Mouse (Mus musculus) heart, embryonic 11.5 days (tissue): ENCODE data around the gene Gm20431. TPM values are rescaled to one million over a fixed set of nuclear protein-coding genes. Genes with fewer than 3 reads are reported as not detected.

Experiments used
- ATAC-seq: fragments of 200-750 bp; cut with Nextera tagmentation; replicated peaks from 2 replicates; pipeline ENCODE4 v1.8.0; 2017; ENCODE audit warnings: moderate library complexity; ENCODE audit not compliant: insufficient number of reproducible peaks, low FRiP score, low TSS enrichment
- H3K27ac ChIP-seq: fragments of 300-500 bp; sonication (generic); 2 replicates; pipeline ENCODE4 v1.5.1; 2014; ENCODE audit warnings: mild to moderate bottlenecking, low read depth, low read length
- H3K27me3 ChIP-seq: fragments of 300-500 bp; sonication (generic); 2 replicates; pipeline ENCODE4 v1.6.1; 2014; ENCODE audit warnings: mild to moderate bottlenecking, low read length, mixed read lengths; ENCODE audit not compliant: control insufficient read depth, insufficient read depth
- H3K36me3 ChIP-seq: fragments of 300-500 bp; sonication (generic); 2 replicates; pipeline ENCODE4 v1.6.1; 2014; ENCODE audit warnings: mild to moderate bottlenecking, low read length, moderate library complexity, mixed read lengths; ENCODE audit not compliant: control insufficient read depth, insufficient read depth
- H3K4me1 ChIP-seq: fragments of 300-500 bp; sonication (generic); 2 replicates; pipeline ENCODE4 v1.6.1; 2014; ENCODE audit warnings: low read length; ENCODE audit not compliant: control insufficient read depth, insufficient read depth
- H3K4me2 ChIP-seq: fragments of 300-500 bp; sonication (generic); 2 replicates; pipeline ENCODE4 v1.6.1; 2014; ENCODE audit warnings: mild to moderate bottlenecking, moderate library complexity
- H3K4me3 ChIP-seq: fragments of 300-500 bp; sonication (generic); 2 replicates; pipeline ENCODE4 v1.5.1; 2014; ENCODE audit warnings: low read depth, low read length
- H3K9ac ChIP-seq: fragments of 300-500 bp; sonication (generic); 2 replicates; pipeline ENCODE4 v1.6.1; 2014; ENCODE audit warnings: mild to moderate bottlenecking, low read depth, low read length, moderate library complexity
- H3K9me3 ChIP-seq: fragments of 300-500 bp; sonication (generic); replicated peaks from 2 replicates; pipeline ENCODE4 v1.6.1; 2016; ENCODE audit warnings: low read length; ENCODE audit not compliant: control insufficient read depth
- WGBS: fragments of 180-500 bp; shearing (Covaris S2); extraction: QIAGEN DNeasy Blood & Tissue Kit; methylation state at CpG from one replicate; pipeline ENCODE4 v1.1.7; 2014; ENCODE audit not compliant: insufficient replicate concordance; 5-methylcytosine and 5-hydroxymethylcytosine counted together
- polyA plus RNA-seq: library from polyadenylated mRNA; unstranded; fragments of >200 nt; fragmentation: Nextera tagmentation; extraction: Ambion mirVana; gene quantifications from 2 replicates; pipeline ENCODE4 v1.2.1, GENCODE M21; 2014

The Gm20431 gene
- polyA plus RNA-seq, 1 experiment from 2014 or later: 5.2 TPM

DNA sequence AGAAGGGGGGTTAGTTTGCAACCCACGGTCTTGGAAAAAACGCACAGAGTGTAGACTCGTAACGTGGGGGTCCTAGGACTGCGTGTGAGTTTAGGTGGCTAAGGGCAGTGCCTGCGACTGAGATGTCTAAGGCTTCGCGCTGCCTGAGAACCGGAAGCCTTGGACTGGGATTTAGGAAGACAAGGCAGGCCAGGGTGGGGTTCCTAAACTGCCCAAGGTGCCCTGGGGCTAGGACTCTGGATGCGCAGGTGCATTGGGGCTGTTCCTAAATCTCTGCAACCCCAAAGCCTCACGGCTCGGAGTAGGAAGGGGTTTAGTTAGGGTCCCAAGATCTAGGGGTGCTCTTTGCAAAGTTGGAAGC lies 705 bp downstream of the Gm20431 start:
- Histone ChIP-seq H3K4me1 (peaks cover 29% of the 10 kb centered on the region), H3K27ac (0 out of 2 replicates have a peak overlapping the region, but pooled peaks have one; percentile 35), H3K4me3 (peak overlapping the region; percentile 88), H3K9ac (peak overlapping the region; percentile 90), H3K9me3 (no peaks in the 10 kb centered on the region), H3K27me3 (0 out of 2 replicates have a peak, but pooled peaks cover 5% of the 10 kb centered on the region), H3K4me2 (peak overlapping the region; percentile 97), H3K36me3 (no peaks in the 10 kb centered on the region)
- WGBS: 2% methylated on average over 12 of the region's 12 CpGs
- ATAC-seq: no peak

DNA sequence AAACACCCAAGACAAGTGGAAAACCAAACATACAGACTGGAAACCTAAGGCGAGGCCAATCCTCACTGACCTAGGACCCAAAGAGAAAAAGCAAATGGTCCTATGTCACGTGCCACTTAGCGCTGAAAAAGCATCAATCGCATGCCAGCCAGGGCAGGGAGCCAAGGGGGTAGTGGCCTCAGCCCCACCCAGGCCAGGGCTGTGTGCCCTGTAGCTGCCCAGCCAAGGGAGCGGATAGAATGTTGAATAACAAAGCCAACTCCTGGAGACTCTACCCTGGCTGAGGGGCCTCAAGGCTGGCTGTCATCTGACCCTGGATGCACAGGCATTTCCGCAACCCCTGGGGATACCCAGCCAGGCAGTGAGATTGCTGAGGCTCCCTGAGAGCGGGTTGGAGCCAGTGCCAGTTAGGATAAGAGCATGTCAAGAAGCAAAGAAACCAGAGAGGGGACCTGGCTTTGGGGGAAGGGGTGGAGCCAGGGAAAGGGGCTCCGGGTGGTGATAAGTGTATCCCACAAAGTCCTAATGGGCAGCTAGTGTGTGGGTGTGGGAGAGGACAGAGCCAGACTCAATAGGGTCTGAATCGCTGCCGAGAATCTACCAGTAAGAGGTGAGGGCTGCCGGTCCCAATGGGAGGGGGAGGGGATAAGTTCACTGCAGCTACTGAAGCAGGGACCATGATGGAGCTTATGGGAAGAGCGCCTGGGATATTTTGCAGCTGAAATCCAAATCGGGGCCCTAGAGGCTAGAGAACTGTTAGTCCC lies 1.3 kb downstream of the Gm20431 start:
- ATAC-seq: no peak
- peaks cover 29% of the 10 kb centered on the region for H3K4me1 ChIP-seq

DNA sequence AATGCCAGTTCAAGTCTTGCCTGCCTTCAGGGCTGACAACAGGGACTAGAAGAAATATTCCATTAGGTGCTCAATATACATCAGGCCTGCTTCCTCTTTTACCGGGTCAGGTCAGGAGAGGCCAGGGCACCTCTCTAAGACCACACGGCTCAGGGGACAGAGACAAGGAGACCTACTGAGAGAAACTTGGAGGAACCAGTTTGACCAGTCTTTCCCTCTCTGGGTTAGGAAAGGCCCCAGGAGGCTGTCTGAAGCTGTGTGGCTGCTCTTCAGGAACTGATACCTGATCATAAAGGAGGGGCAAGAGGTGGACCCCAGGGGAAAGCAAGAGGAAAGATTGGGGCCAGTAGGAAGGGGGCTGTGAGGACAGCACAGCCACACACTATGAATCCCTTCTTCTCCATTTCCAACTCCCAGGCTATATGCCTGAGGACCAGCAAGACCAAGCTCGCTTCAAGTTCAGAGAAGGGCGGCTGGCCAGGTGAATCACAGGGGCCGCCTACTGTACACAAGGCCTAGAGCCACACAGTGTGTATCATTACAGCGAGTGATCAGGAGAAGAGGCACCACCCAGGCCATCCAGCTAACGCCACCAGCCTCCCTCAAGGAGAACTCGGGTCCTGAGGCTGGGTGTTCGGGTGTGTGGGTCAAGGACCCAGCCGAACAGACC lies 2.0 kb downstream of the Gm20431 start:
- WGBS: 65% methylated on average over 10 of the region's 10 CpGs
- Histone ChIP-seq H3K4me2 (peak overlapping the region; percentile 97), H3K36me3 (no peaks in the 10 kb centered on the region), H3K9ac (no peak overlapping the region), H3K4me3 (no peak overlapping the region), H3K27ac (no peak overlapping the region), H3K27me3 (0 out of 2 replicates have a peak, but pooled peaks cover 5% of the 10 kb centered on the region), H3K4me1 (peaks cover 29% of the 10 kb centered on the region), H3K9me3 (no peaks in the 10 kb centered on the region)
- no peak for ATAC-seq

More for the DNA sequence above, 1.3 kb downstream of the Gm20431 start:
- no peaks in the 10 kb centered on the region for H3K36me3 ChIP-seq
- peak overlapping the region; percentile 88 for H3K4me3 ChIP-seq
- 24% methylated on average over 13 of the region's 13 CpGs for WGBS
- peak overlapping the region; percentile 97 for H3K4me2 ChIP-seq
- 0 out of 2 replicates have a peak, but pooled peaks cover 5% of the 10 kb centered on the region for H3K27me3 ChIP-seq
- H3K27ac ChIP-seq: no peak overlapping the region
- no peaks in the 10 kb centered on the region for H3K9me3 ChIP-seq
- H3K9ac ChIP-seq: peak overlapping the region; percentile 90

DNA sequence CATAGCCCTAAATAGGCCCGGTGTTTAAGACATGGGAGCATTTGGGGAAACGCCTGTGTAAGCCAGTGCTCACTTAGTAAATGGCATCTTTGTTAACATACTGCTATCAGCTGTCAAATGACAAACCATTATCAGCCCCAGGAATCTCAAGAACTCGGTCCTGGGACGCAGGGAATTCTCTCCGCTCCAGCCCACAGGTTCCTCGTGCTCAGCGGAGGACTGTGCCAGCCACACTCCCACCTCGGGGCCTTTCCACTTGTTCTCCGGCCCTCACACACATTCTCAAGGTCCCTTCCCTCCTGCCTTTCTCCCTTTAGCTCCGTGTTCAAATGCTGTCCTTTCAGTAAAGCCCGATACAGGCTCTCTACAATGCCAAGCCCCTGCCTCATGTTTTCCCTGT lies 2.6 kb downstream of the Gm20431 start:
- 53% methylated on average over 11 of the region's 11 CpGs for WGBS
- peaks cover 29% of the 10 kb centered on the region for H3K4me1 ChIP-seq
- no peak for ATAC-seq

DNA sequence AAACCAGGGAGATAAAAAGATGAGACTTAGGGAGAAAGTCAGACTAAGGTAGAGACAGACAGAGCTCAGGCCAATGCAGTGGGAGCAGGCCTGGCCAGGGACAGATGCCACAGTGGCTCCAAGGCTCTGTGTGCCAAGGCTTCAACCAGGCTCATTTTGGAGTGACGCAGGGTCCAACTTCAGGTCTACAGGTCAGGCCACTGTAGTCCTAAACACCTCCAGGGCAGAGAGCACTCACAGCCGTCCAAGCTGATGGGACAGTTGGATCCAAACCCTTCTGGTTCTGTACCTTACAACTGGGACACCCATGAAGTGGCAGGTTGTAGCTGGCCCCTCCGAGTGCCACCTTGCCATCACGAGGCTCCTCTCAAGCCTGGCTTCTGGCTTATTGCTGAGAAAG lies 3.3 kb downstream of the Gm20431 start:
- Histone ChIP-seq H3K9ac (no peak overlapping the region), H3K4me3 (no peak overlapping the region), H3K9me3 (no peaks in the 10 kb centered on the region), H3K27ac (no peak overlapping the region), H3K36me3 (peaks cover 2% of the 10 kb centered on the region; the same call in 1 of the 2 replicates), H3K4me1 (peaks cover 29% of the 10 kb centered on the region), H3K27me3 (0 out of 2 replicates have a peak, but pooled peaks cover 5% of the 10 kb centered on the region), H3K4me2 (no peak overlapping the region)
- ATAC-seq: no peak
- WGBS: 88% methylated on average over 4 of the region's 4 CpGs

More for the DNA sequence above, 2.6 kb downstream of the Gm20431 start:
- peaks cover 2% of the 10 kb centered on the region; the same call in 1 of the 2 replicates for H3K36me3 ChIP-seq
- no peak overlapping the region for H3K9ac ChIP-seq
- H3K27me3 ChIP-seq: 0 out of 2 replicates have a peak, but pooled peaks cover 5% of the 10 kb centered on the region
- H3K4me2 ChIP-seq: peak overlapping the region; percentile 97; the same call in 1 of the 2 replicates
- H3K4me3 ChIP-seq: no peak overlapping the region
- H3K9me3 ChIP-seq: no peaks in the 10 kb centered on the region
- no peak overlapping the region for H3K27ac ChIP-seq

DNA sequence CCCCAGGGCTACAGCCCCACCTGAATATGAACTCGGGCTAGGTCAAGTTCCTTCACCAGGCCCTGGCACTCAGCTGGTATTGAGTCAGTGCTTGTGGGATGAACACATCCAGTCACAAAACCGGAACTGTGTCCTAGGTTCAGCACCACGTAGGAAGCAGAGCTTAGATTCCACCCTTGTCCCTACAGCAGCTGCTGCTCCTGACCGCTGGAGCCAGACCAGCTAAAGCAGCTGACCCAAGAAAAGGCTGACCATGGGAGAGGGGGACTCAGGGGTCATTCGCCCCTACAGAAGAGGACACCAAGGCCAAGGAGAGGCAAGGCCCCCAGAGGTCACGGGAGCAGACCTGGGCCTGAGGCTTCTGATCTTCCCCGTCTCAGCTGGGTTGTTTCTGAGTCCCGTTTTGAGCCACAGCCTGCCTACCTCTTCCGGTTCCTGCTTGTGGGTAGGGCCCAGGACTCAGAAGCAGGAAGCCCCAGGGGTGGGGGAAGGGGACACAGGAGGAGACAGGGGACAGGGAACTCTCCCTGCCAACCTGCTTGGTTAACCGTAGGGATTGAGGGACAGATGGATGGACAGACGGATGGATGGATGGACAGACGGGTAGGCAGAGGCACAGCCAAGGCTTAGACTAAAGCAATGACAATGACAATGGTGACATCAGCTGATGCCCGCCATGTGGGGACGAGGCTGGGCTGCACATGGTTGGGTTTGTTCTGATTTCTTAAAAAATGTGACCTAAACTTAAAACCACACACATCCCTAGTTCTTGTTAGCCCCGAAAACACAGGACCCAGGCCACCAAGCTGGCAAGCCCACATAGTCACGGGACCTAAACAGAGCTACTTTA lies 4.4 kb downstream of the Gm20431 start:
- WGBS: 82% methylated on average over 16 of the region's 16 CpGs
- H3K27ac ChIP-seq: 0 out of 2 replicates have a peak overlapping the region, but pooled peaks have one; percentile 4
- no peak overlapping the region; the same call in 1 of the 2 replicates for H3K4me2 ChIP-seq
- no peaks in the 10 kb centered on the region for H3K27me3 ChIP-seq
- ATAC-seq: no peak
- H3K36me3 ChIP-seq: peaks cover 4% of the 10 kb centered on the region; the same call in 1 of the 2 replicates
- H3K9me3 ChIP-seq: no peaks in the 10 kb centered on the region
- peaks cover 23% of the 10 kb centered on the region for H3K4me1 ChIP-seq
- H3K4me3 ChIP-seq: no peak overlapping the region
- peak overlapping the region; percentile 56; the same call in 1 of the 2 replicates for H3K9ac ChIP-seq

DNA sequence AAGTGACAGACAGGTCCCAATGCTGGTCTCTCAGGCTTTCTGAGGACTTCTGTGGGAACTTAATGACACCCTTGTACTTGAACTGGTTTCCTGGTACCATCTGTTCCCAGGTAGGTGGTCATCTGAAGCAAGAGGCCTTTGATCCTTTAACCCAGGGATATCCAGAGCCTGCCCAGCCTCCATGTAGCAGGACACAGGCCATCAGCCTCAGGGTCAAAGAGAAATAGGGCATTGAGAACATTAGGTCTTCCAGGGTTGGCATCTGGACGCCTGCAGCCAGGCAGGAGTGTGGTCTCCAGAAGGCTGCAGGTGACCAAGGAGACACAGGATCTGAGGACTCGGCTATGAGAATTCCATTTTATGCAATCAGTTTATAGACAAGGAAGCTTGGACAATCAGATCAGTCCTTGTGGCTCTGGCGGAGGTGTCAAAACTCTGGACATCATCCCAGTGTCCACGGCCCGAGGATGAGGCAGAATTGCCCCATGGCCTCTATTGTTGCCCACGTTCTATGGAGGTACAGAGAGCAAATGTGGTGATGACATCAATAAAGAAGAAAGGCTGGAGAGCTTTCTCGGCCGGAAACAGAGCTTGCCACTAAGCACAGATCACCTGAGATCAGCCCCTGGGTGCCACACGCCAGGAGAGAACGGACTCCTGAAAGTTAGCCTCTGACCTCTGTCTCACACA lies 6.2 kb downstream of the Gm20431 start:
- no peak overlapping the region for H3K4me3 ChIP-seq
- no peak overlapping the region for H3K4me2 ChIP-seq
- peaks cover 9% of the 10 kb centered on the region for H3K36me3 ChIP-seq
- ATAC-seq: no peak
- 88% methylated on average over 10 of the region's 10 CpGs for WGBS
- H3K27ac ChIP-seq: no peak overlapping the region
- H3K9ac ChIP-seq: no peak overlapping the region
- H3K27me3 ChIP-seq: no peaks in the 10 kb centered on the region
- peaks cover 17% of the 10 kb centered on the region for H3K4me1 ChIP-seq
- no peaks in the 10 kb centered on the region for H3K9me3 ChIP-seq
